Mouse (Mus musculus) midbrain, postnatal 0 days (tissue): ENCODE measurements around the gene Birc6. TPM values are rescaled to one million over a fixed set of nuclear protein-coding genes. Genes with fewer than 3 reads are reported as not detected.

ENCODE experiments used
- ATAC-seq: fragments of 200-750 bp; cut with Nextera tagmentation; 2 replicates; pipeline ENCODE4 v1.8.0; 2017; ENCODE audit warnings: moderate number of reproducible peaks, mild to moderate bottlenecking, moderate TSS enrichment, moderate library complexity; ENCODE audit not compliant: low FRiP score
- DNase-seq: peaks from one replicate; pipeline ENCODE4 v3.0.0-alpha.2; 2015; ENCODE audit warnings: low spot score
- H3K27ac ChIP-seq: fragments of 300-500 bp; sonication (generic); 2 replicates; pipeline ENCODE4 v1.5.1; 2014; ENCODE audit warnings: low read depth, mild to moderate bottlenecking, low read length, mixed read lengths
- H3K27me3 ChIP-seq: fragments of 300-500 bp; sonication (generic); 2 replicates; pipeline ENCODE4 v1.6.1; 2014; ENCODE audit warnings: low read length, control low read depth, mixed read lengths; ENCODE audit not compliant: insufficient read depth
- H3K36me3 ChIP-seq: fragments of 300-500 bp; sonication (generic); 2 replicates; pipeline ENCODE4 v1.6.1; 2014; ENCODE audit warnings: low read length, control low read depth, mixed read lengths; ENCODE audit not compliant: insufficient read depth
- H3K4me1 ChIP-seq: fragments of 300-500 bp; sonication (generic); 2 replicates; pipeline ENCODE4 v1.6.1; 2014; ENCODE audit warnings: mild to moderate bottlenecking, control low read depth, antibody characterized with exemption, low read length, mixed read lengths; ENCODE audit not compliant: insufficient read depth
- H3K4me2 ChIP-seq: fragments of 300-500 bp; sonication (generic); 2 replicates; pipeline ENCODE4 v1.6.1; 2014; ENCODE audit warnings: low read depth, mild to moderate bottlenecking, low read length, mixed read lengths; ENCODE audit not compliant: poor library complexity, severe bottlenecking
- H3K4me3 ChIP-seq: fragments of 300-500 bp; sonication (generic); 2 replicates; pipeline ENCODE4 v1.5.1; 2014; ENCODE audit warnings: low read depth, mild to moderate bottlenecking, low read length, moderate library complexity
- H3K9ac ChIP-seq: fragments of 300-500 bp; sonication (generic); replicated peaks from 2 replicates; pipeline ENCODE4 v1.6.1; 2014; ENCODE audit warnings: mild to moderate bottlenecking, low read length, moderate library complexity, mixed read lengths; ENCODE audit not compliant: poor library complexity, severe bottlenecking
- H3K9me3 ChIP-seq: fragments of 300-500 bp; sonication (generic); 2 replicates; pipeline ENCODE4 v1.6.1; 2016; ENCODE audit warnings: low read length, control low read depth
- CTCF ChIP-seq: IDR thresholded peaks from 2 replicates; pipeline ENCODE4 v1.5.1; 2016; ENCODE audit warnings: antibody characterized with exemption, mild to moderate bottlenecking
- WGBS: fragments of 180-500 bp; shearing (Covaris S2); extraction: QIAGEN DNeasy Blood & Tissue Kit; methylation state at CpG from one replicate; pipeline ENCODE4 v1.1.7; 2014; 5-methylcytosine and 5-hydroxymethylcytosine counted together
- polyA plus RNA-seq: library from polyadenylated mRNA; unstranded; fragments of >200 nt; fragmentation: Nextera tagmentation; extraction: Ambion mirVana; gene quantifications from 2 replicates; pipeline ENCODE4 v1.2.1, GENCODE M21; 2015
- total RNA-seq: library from RNA; depleted of rRNA; stranded (reverse); fragments of >200 nt; gene quantifications from 2 replicates; pipeline ENCODE4 v1.2.3, GENCODE M21; 2014

Birc6 gene
- total and polyA plus RNA-seq, 2 experiments from 2014 or later, result 120 to 136 TPM

GRCm38 (mm10) chr17:74500204-74500603, 27.9 kb upstream of the Birc6 start:
- no peaks in the 10 kb centered on the region for H3K9me3 ChIP-seq
- no peak overlapping the region for H3K9ac ChIP-seq
- no peak for DNase-seq
- peaks cover 20% of the 10 kb centered on the region; the same call in 1 of the 2 replicates for H3K36me3 ChIP-seq
- no peak overlapping the region for H3K4me2 ChIP-seq
- TF ChIP-seq CTCF, result no peak
- H3K4me1 ChIP-seq, result no peaks in the 10 kb centered on the region
- no peak overlapping the region for H3K4me3 ChIP-seq
- H3K27ac ChIP-seq, result no peak overlapping the region
- WGBS, result 85% methylated on average over 4 of the region's 4 CpGs
- no peak for ATAC-seq
- H3K27me3 ChIP-seq, result no peaks in the 10 kb centered on the region

DNA sequence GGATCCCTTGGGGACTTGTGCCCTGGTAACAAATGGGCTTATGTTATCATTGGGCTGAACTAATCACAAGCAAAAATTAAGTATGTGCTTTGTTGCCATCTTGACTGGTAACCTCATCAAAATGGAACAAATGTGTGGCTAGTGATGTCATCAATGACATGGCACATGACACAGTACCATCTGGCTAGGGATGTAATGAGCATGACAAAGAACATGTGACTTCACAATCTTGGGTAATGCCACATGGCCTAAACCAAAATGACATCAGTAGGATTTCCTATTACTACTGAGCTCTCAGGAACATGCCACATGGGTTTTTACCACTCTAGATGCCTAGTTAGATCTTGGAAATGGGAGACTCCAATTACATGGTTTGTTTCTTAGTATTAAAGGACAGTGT, 27.0 kb upstream of the Birc6 start:
- no peak for DNase-seq
- no peak overlapping the region for H3K4me3 ChIP-seq
- H3K9me3 ChIP-seq, result no peaks in the 10 kb centered on the region
- no peak overlapping the region for H3K9ac ChIP-seq
- TF ChIP-seq CTCF, result no peak
- H3K27ac ChIP-seq, result no peak overlapping the region
- no peak for ATAC-seq
- H3K36me3 ChIP-seq, result peaks cover 14% of the 10 kb centered on the region; the same call in 1 of the 2 replicates
- H3K4me1 ChIP-seq, result no peaks in the 10 kb centered on the region
- no peaks in the 10 kb centered on the region for H3K27me3 ChIP-seq
- H3K4me2 ChIP-seq, result no peak overlapping the region

- H3K27me3 ChIP-seq, result no peaks in the 10 kb centered on the region
- 84% methylated on average over 2 of the region's 2 CpGs for WGBS
- no peaks in the 10 kb centered on the region for H3K9me3 ChIP-seq
- no peak overlapping the region for H3K27ac ChIP-seq
- H3K4me3 ChIP-seq, result no peak overlapping the region
- no peaks in the 10 kb centered on the region for H3K4me1 ChIP-seq
- no peak for TF ChIP-seq CTCF
- H3K36me3 ChIP-seq, result no peaks in the 10 kb centered on the region
- no peak overlapping the region for H3K9ac ChIP-seq
- no peak for DNase-seq
- no peak overlapping the region for H3K4me2 ChIP-seq
- no peak for ATAC-seq
These were observed 20.2 kb upstream of the Birc6 start for GRCm38 (mm10) chr17:74507934-74508333.

- Histone ChIP-seq H3K36me3 (no peaks in the 10 kb centered on the region), H3K9ac (no peak overlapping the region), H3K27ac (no peak overlapping the region), H3K9me3 (no peaks in the 10 kb centered on the region), H3K4me3 (no peak overlapping the region), H3K4me1 (no peaks in the 10 kb centered on the region), H3K4me2 (no peak overlapping the region), H3K27me3 (no peaks in the 10 kb centered on the region)
- DNase-seq (no peak), ATAC-seq (no peak)
- TF ChIP-seq CTCF, result no peak
- 89% methylated on average over 3 of the region's 3 CpGs for WGBS
These were observed 19.5 kb upstream of the Birc6 start for GRCm38 (mm10) chr17:74508600-74508999.

DNA sequence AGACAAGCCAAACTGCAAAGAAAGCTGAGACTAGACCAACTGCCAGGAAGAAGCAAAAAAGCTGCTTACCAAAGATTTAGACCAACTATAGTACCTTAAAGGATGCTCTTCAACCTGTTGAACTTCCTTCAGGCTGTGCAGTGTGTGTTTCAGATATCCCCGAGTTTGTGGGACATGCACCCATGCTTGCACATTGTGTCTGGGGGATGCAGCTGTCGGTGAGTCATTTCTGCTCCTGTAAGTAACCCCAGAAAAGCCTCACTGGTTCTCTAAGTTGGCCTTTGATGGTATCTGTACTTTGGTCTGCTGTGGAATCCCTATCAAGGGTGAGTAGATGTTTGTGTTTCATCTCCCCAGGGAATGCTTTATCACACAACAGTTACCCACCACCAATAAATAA, 15.8 kb upstream of the Birc6 start:
- WGBS, result 81% methylated on average over 2 of the region's 2 CpGs
- TF ChIP-seq CTCF, result no peak
- Histone ChIP-seq H3K4me3 (no peak overlapping the region), H3K9me3 (no peaks in the 10 kb centered on the region), H3K4me1 (no peaks in the 10 kb centered on the region), H3K9ac (no peak overlapping the region), H3K4me2 (no peak overlapping the region), H3K27me3 (no peaks in the 10 kb centered on the region), H3K27ac (no peak overlapping the region), H3K36me3 (no peaks in the 10 kb centered on the region)
- DNase-seq (no peak), ATAC-seq (no peak)

GRCm38 (mm10) chr17:74522797-74523723, 5.0 kb upstream of the Birc6 start:
- no peak for ATAC-seq
- H3K4me3 ChIP-seq, result no peak overlapping the region
- no peaks in the 10 kb centered on the region for H3K36me3 ChIP-seq
- H3K4me1 ChIP-seq, result 0 out of 2 replicates have a peak, but pooled peaks cover 3% of the 10 kb centered on the region
- WGBS, result 81% methylated on average over 8 of the region's 8 CpGs
- no peak overlapping the region for H3K9ac ChIP-seq
- TF ChIP-seq CTCF, result no peak
- no peaks in the 10 kb centered on the region for H3K27me3 ChIP-seq
- H3K9me3 ChIP-seq, result no peaks in the 10 kb centered on the region
- DNase-seq, result no peak
- no peak overlapping the region for H3K27ac ChIP-seq
- no peak overlapping the region for H3K4me2 ChIP-seq
